Mouse (Mus musculus) heart, embryonic 11.5 days (tissue): ENCODE data around the gene Pmp22. TPM values are rescaled to one million over a fixed set of nuclear protein-coding genes. Genes with fewer than 3 reads are reported as not detected.

ENCODE experiments used
- ATAC-seq: fragments of 200-750 bp; cut with Nextera tagmentation; replicated peaks from 2 replicates; pipeline ENCODE4 v1.8.0; 2017; ENCODE audit warnings: moderate library complexity; ENCODE audit not compliant: insufficient number of reproducible peaks, low FRiP score, low TSS enrichment
- H3K27ac ChIP-seq: fragments of 300-500 bp; sonication (generic); 2 replicates; pipeline ENCODE4 v1.5.1; 2014; ENCODE audit warnings: mild to moderate bottlenecking, low read depth, low read length
- H3K27me3 ChIP-seq: fragments of 300-500 bp; sonication (generic); 2 replicates; pipeline ENCODE4 v1.6.1; 2014; ENCODE audit warnings: mild to moderate bottlenecking, low read length, mixed read lengths; ENCODE audit not compliant: control insufficient read depth, insufficient read depth
- H3K36me3 ChIP-seq: fragments of 300-500 bp; sonication (generic); 2 replicates; pipeline ENCODE4 v1.6.1; 2014; ENCODE audit warnings: mild to moderate bottlenecking, low read length, moderate library complexity, mixed read lengths; ENCODE audit not compliant: control insufficient read depth, insufficient read depth
- H3K4me1 ChIP-seq: fragments of 300-500 bp; sonication (generic); 2 replicates; pipeline ENCODE4 v1.6.1; 2014; ENCODE audit warnings: low read length; ENCODE audit not compliant: control insufficient read depth, insufficient read depth
- H3K4me2 ChIP-seq: fragments of 300-500 bp; sonication (generic); 2 replicates; pipeline ENCODE4 v1.6.1; 2014; ENCODE audit warnings: mild to moderate bottlenecking, moderate library complexity
- H3K4me3 ChIP-seq: fragments of 300-500 bp; sonication (generic); 2 replicates; pipeline ENCODE4 v1.5.1; 2014; ENCODE audit warnings: low read depth, low read length
- H3K9ac ChIP-seq: fragments of 300-500 bp; sonication (generic); 2 replicates; pipeline ENCODE4 v1.6.1; 2014; ENCODE audit warnings: mild to moderate bottlenecking, low read depth, low read length, moderate library complexity
- H3K9me3 ChIP-seq: fragments of 300-500 bp; sonication (generic); replicated peaks from 2 replicates; pipeline ENCODE4 v1.6.1; 2016; ENCODE audit warnings: low read length; ENCODE audit not compliant: control insufficient read depth
- WGBS: fragments of 180-500 bp; shearing (Covaris S2); extraction: QIAGEN DNeasy Blood & Tissue Kit; methylation state at CpG from one replicate; pipeline ENCODE4 v1.1.7; 2014; ENCODE audit not compliant: insufficient replicate concordance; 5-methylcytosine and 5-hydroxymethylcytosine counted together
- polyA plus RNA-seq: library from polyadenylated mRNA; unstranded; fragments of >200 nt; fragmentation: Nextera tagmentation; extraction: Ambion mirVana; gene quantifications from 2 replicates; pipeline ENCODE4 v1.2.1, GENCODE M21; 2014

The Pmp22 gene
- polyA plus RNA-seq, 1 experiment from 2014 or later, result 77.9 TPM

DNA sequence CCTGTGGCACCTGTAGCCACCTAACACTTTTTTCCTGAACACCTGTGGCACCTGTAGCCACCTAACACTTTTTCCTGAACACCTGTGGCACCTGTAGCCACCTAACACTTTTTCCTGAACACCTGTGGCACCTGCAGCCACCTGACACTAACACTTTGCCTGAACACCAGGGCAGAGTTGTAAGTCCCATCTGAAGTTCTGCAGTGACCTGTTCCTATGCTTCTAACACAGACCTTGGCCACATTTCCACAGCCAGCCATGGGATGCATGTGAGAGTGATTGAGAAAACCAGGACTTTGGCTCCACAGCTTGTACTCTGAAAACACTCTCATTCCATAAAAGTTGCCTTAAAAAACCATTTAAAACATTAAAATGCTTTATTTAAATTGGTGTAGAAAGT, 32.1 kb downstream of the Pmp22 start:
- no peak overlapping the region for H3K4me2 ChIP-seq
- H3K27me3 ChIP-seq, result no peaks in the 10 kb centered on the region

DNA sequence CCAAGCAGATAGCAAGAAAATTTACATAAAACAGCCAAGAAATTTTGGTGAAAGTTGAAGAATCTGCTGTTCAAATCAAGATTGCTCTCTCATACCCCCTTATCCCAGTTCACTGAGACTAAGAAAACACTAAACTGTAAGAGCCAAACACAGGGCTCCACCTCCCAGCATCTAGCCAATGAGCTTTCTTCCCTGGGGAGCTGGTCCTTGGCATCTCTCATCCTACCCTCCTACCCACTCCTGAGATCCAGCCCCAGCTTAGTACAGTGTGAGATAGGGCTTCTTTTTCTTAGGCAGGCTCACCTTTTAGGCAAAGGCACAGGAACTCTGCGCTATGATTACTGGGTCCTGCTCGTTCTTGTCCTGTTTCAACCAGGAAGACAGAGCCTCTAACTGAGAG, 34.0 kb downstream of the Pmp22 start:
- Histone ChIP-seq H3K27me3 (no peaks in the 10 kb centered on the region), H3K27ac (no peak overlapping the region), H3K9ac (no peak overlapping the region), H3K36me3 (no peaks in the 10 kb centered on the region; the same call in 1 of the 2 replicates), H3K4me3 (no peak overlapping the region), H3K9me3 (no peaks in the 10 kb centered on the region), H3K4me1 (no peaks in the 10 kb centered on the region), H3K4me2 (no peak overlapping the region)
- ATAC-seq, result no peak
- WGBS, result 72% methylated on average over 2 of the region's 2 CpGs

More for the DNA sequence above, 32.1 kb downstream of the Pmp22 start:
- Histone ChIP-seq H3K4me3 (no peak overlapping the region), H3K9me3 (no peaks in the 10 kb centered on the region), H3K9ac (no peak overlapping the region), H3K4me1 (no peaks in the 10 kb centered on the region), H3K36me3 (no peaks in the 10 kb centered on the region; the same call in none of the 2 replicates), H3K27ac (no peak overlapping the region)
- no peak for ATAC-seq

- Histone ChIP-seq H3K27me3 (no peaks in the 10 kb centered on the region), H3K4me1 (no peaks in the 10 kb centered on the region), H3K9me3 (no peaks in the 10 kb centered on the region), H3K27ac (no peak overlapping the region), H3K4me3 (no peak overlapping the region), H3K9ac (no peak overlapping the region), H3K4me2 (no peak overlapping the region), H3K36me3 (no peaks in the 10 kb centered on the region; the same call in 1 of the 2 replicates)
- WGBS, result 81% methylated on average over 8 of the region's 8 CpGs
- no peak for ATAC-seq
Observed at GRCm38 (mm10) chr11:63163550-63163949, 34.8 kb downstream of the Pmp22 start.

DNA sequence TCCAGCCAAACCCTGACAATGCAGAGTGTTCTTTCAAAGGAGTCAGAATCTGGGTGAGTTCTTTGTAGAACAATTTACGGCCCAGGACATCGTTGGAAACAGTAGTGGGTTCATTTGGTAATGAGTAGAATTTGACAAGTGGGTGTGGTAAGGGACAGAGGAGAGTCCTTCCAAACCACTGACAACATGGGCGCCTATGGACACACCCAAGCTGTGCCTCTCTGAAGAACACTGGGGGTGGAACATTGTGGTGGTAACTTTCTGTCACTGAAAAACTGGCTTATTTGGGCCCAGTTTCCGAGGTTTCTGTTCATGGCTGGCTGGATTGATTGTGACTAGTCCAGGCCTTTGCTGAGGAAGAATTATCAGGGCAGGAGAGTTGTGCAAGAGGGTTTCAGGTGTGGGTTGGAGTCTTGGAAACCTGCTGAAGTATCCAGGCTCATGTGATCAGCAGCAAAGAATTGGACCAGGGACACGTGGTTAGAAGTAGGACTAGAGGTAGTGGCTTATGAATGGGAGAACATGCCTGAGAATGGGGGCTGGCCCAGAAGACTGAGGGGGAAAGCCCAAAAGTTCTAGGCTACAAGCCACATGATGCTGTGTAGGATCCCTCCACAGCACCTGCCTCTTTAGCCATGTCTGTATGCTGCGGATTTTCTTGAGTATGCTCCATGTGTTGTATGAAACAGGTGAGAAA, 35.4 kb downstream of the Pmp22 start:
- Histone ChIP-seq H3K36me3 (no peaks in the 10 kb centered on the region), H3K4me3 (no peak overlapping the region), H3K4me1 (0 out of 2 replicates have a peak, but pooled peaks cover 2% of the 10 kb centered on the region), H3K9ac (no peak overlapping the region), H3K4me2 (no peak overlapping the region), H3K9me3 (no peaks in the 10 kb centered on the region), H3K27me3 (no peaks in the 10 kb centered on the region), H3K27ac (no peak overlapping the region)
- no peak for ATAC-seq
- 76% methylated on average over 6 of the region's 6 CpGs for WGBS

DNA sequence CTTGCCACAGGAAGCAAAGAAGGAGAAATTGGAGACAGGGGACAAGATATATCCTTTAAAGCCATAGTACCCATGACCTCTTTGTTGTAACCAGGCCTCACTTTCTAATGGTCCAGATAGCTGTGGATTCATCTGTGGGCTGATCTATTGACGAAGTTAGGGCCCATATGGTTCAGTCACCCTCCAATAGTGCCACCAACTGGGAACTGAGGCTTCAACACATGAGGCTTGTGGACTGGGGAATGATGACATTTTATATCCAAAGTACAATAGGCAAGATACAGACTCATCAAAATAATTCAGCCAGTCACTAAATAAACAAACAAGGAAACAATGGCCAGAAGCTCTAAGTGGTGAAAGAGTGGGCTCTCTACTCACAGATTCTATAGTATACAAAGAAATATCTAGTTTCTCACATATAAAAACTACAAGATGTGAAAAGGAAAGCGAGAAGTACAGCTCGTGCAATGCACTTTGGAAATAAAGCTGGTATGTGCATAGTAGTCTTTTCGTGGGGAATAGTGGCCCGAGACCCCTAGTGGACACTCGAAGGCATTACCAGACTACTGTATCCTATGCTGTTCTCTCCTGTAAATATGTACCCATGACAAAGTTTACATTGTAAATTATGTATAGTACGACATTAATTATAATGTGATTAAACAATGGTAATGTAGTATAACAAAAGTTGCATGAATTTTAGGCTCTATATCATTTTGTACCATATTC, 36.1 kb downstream of the Pmp22 start:
- Histone ChIP-seq H3K4me1 (0 out of 2 replicates have a peak, but pooled peaks cover 2% of the 10 kb centered on the region), H3K4me3 (no peak overlapping the region), H3K36me3 (no peaks in the 10 kb centered on the region), H3K9ac (no peak overlapping the region), H3K27ac (no peak overlapping the region), H3K9me3 (no peaks in the 10 kb centered on the region), H3K27me3 (no peaks in the 10 kb centered on the region), H3K4me2 (no peak overlapping the region)
- 46% methylated on average over 7 of the region's 7 CpGs for WGBS
- no peak for ATAC-seq

DNA sequence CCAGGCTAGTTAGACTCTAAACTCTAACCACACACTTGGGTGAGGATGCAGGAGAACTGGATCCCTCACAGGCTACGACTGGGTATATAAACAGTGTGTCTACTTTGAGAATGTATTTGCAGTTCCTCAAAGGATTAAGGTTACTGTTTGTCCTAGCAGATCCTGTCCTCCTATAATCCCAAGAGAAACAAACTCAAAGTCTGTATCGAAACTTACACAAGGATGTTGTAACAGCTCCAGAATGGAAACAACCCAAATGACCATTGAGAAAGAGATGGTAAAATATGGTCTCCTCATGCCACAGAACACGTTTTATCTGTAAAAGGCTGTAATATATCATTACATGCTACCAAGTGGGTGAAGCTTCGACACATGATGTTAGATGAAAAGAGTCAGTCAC, 39.0 kb downstream of the Pmp22 start:
- 0 out of 2 replicates have a peak, but pooled peaks cover 2% of the 10 kb centered on the region for H3K4me1 ChIP-seq
- no peaks in the 10 kb centered on the region for H3K9me3 ChIP-seq
- H3K36me3 ChIP-seq, result no peaks in the 10 kb centered on the region
- no peaks in the 10 kb centered on the region for H3K27me3 ChIP-seq
- WGBS, result 74% methylated on average over 4 of the region's 4 CpGs
- no peak overlapping the region for H3K27ac ChIP-seq
- H3K9ac ChIP-seq, result no peak overlapping the region
- H3K4me2 ChIP-seq, result no peak overlapping the region
- H3K4me3 ChIP-seq, result no peak overlapping the region
- no peak for ATAC-seq

DNA sequence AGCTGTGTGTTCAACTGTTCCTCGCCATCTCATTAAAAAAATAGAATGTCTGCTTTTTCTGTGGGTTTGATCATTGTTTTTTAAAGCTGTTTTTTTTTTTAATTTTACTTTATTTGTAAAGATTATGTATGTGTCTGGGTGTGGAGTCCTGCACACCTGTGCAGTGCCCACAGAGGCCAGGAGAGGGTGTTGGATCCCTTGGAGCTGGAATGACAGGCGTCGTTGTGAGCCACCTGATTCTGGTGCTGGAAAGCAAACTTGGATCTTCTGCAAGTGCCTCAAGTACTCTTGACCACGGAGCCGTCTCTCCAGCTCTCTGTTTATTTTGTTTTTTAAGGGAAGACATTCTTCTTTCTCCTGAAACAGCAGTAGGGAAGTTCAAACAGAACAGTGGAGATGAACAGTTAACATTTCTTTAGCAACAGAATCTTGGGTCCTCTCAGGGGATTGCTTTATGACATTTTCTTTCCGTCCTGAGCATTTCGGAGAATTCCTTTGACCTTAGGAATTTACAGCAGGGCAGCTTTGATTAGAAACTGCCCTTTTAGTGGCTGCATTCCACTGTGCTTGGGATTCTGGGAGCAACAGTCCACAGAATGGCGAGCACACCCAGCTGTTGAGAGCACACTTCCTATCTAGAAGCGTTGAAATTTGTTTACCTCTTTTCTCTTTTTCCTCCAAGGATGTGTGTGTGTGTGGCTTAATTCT, 39.9 kb downstream of the Pmp22 start:
- Histone ChIP-seq H3K36me3 (no peaks in the 10 kb centered on the region), H3K27ac (peak overlapping the region; percentile 50), H3K27me3 (no peaks in the 10 kb centered on the region), H3K4me1 (0 out of 2 replicates have a peak, but pooled peaks cover 2% of the 10 kb centered on the region), H3K4me3 (no peak overlapping the region), H3K9me3 (no peaks in the 10 kb centered on the region), H3K4me2 (peak overlapping the region; percentile 12; the same call in 1 of the 2 replicates), H3K9ac (no peak overlapping the region)
- WGBS, result 20% methylated on average over 9 of the region's 9 CpGs
- ATAC-seq, result no peak

DNA sequence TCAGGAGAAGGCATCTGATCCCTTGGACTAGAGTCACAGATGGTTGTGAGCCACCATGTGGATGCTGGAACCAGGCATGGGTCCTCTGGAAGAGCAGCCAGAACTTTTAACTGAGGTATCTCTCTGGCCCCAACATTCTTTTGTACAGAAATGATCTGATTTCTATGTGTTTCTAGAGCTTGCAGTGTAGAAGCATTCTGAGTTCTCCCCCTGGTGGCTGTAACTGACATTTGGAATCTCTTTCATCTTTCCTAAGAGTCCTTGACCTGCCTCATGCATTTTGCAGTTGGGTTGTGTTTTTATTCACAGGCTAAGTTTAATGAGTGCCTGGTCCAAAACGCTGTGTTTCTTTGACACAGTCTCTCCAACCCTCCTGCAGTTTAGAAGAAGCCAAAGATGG, 43.2 kb downstream of the Pmp22 start:
- ATAC-seq, result no peak
- WGBS, result 31% methylated on average over 1 of the region's 1 CpGs

More for the DNA sequence above, 43.2 kb downstream of the Pmp22 start:
- Histone ChIP-seq H3K4me3 (no peak overlapping the region), H3K4me2 (no peak overlapping the region), H3K27me3 (no peaks in the 10 kb centered on the region), H3K9ac (no peak overlapping the region), H3K36me3 (no peaks in the 10 kb centered on the region), H3K27ac (no peak overlapping the region), H3K4me1 (0 out of 2 replicates have a peak, but pooled peaks cover 2% of the 10 kb centered on the region), H3K9me3 (no peaks in the 10 kb centered on the region)
